Mouse (Mus musculus): ENCODE data around the gene Bcas2. TPM values are rescaled to one million over a fixed set of nuclear protein-coding genes. Genes with fewer than 3 reads are reported as not detected.
"Not testable (repeated sequence)": the region's sequence is repeated elsewhere in the genome, so short reads cannot be mapped to it uniquely, and the experiment has no call there.

Gene Bcas2
- polyA plus RNA-seq, 1 experiment from 2014 or later = 173 TPM

GRCm38 (mm10) chr3:103148941-103149340 lies 22.5 kb upstream of the Bcas2 start:
- H3K9ac ChIP-seq (ENCODE audit: low read depth, low read length) = no peak overlapping the region
- no peak for ATAC-seq
- H3K4me1 ChIP-seq (ENCODE audit: control insufficient read depth, insufficient read depth, low read length) = no peaks in the 10 kb centered on the region
- H3K27me3 ChIP-seq (replicated peaks; ENCODE audit: control insufficient read depth, insufficient read depth, low read length) = no peaks in the 10 kb centered on the region
- H3K4me2 ChIP-seq (ENCODE audit: low read depth, low read length) = no peak overlapping the region
- 85% methylated on average over 10 of the region's 10 CpGs for WGBS
- no peaks in the 10 kb centered on the region; the same call in 1 of the 2 replicates for H3K36me3 ChIP-seq (ENCODE audit: control insufficient read depth, insufficient read depth, low read length)
- no peak overlapping the region for H3K27ac ChIP-seq (ENCODE audit: low read length)
- H3K9me3 ChIP-seq (ENCODE audit: control insufficient read depth, low read length) = no peaks in the 10 kb centered on the region
- H3K4me3 ChIP-seq (ENCODE audit: low read length) = no peak overlapping the region

- ATAC-seq = no peak
- Histone ChIP-seq H3K36me3 (ENCODE audit: control insufficient read depth, insufficient read depth, low read length) (no peaks in the 10 kb centered on the region; the same call in 1 of the 2 replicates), H3K27me3 (replicated peaks; ENCODE audit: control insufficient read depth, insufficient read depth, low read length) (no peaks in the 10 kb centered on the region)
These were observed 17.7 kb upstream of the Bcas2 start for GRCm38 (mm10) chr3:103153761-103154160.

GRCm38 (mm10) chr3:103159232-103159900 lies 12.1 kb upstream of the Bcas2 start:
- no peaks in the 10 kb centered on the region for H3K27me3 ChIP-seq (replicated peaks; ENCODE audit: control insufficient read depth, insufficient read depth, low read length)
- ATAC-seq = peak; percentile 78
- H3K9ac ChIP-seq (ENCODE audit: low read depth, low read length) = no peak overlapping the region
- H3K27ac ChIP-seq (ENCODE audit: low read length) = no peak overlapping the region
- no peaks in the 10 kb centered on the region for H3K36me3 ChIP-seq (ENCODE audit: control insufficient read depth, insufficient read depth, low read length)
- H3K9me3 ChIP-seq (ENCODE audit: control insufficient read depth, low read length) = no peaks in the 10 kb centered on the region
- no peak overlapping the region for H3K4me3 ChIP-seq (ENCODE audit: low read length)
- H3K4me1 ChIP-seq (ENCODE audit: control insufficient read depth, insufficient read depth, low read length) = no peaks in the 10 kb centered on the region
- 49% methylated on average over 3 of the region's 3 CpGs for WGBS
- H3K4me2 ChIP-seq (ENCODE audit: low read depth, low read length) = no peak overlapping the region

More at GRCm38 (mm10) chr3:103153761-103154160, 17.7 kb upstream of the Bcas2 start:
- Histone ChIP-seq H3K4me2 (ENCODE audit: low read depth, low read length) (no peak overlapping the region), H3K9me3 (ENCODE audit: control insufficient read depth, low read length) (no peaks in the 10 kb centered on the region), H3K27ac (ENCODE audit: low read length) (no peak overlapping the region), H3K4me1 (ENCODE audit: control insufficient read depth, insufficient read depth, low read length) (no peaks in the 10 kb centered on the region), H3K4me3 (ENCODE audit: low read length) (no peak overlapping the region), H3K9ac (ENCODE audit: low read depth, low read length) (no peak overlapping the region)

GRCm38 (mm10) chr3:103169771-103170170 lies 1.7 kb upstream of the Bcas2 start:
- H3K4me2 ChIP-seq (ENCODE audit: low read depth, low read length) = no peak overlapping the region
- WGBS = 27% methylated on average over 4 of the region's 4 CpGs
- ATAC-seq = no peak

GRCm38 (mm10) chr3:103172615-103173014 lies 1.2 kb downstream of the Bcas2 start:
- Histone ChIP-seq H3K27ac (ENCODE audit: low read length) (peak overlapping the region; percentile 87; the same call in 1 of the 2 replicates), H3K9me3 (ENCODE audit: control insufficient read depth, low read length) (no peaks in the 10 kb centered on the region), H3K27me3 (replicated peaks; ENCODE audit: control insufficient read depth, insufficient read depth, low read length) (no peaks in the 10 kb centered on the region), H3K9ac (ENCODE audit: low read depth, low read length) (peak overlapping the region; percentile 91), H3K4me1 (ENCODE audit: control insufficient read depth, insufficient read depth, low read length) (peaks cover 12% of the 10 kb centered on the region), H3K4me2 (ENCODE audit: low read depth, low read length) (peak overlapping the region; percentile 91), H3K36me3 (ENCODE audit: control insufficient read depth, insufficient read depth, low read length) (peaks cover 17% of the 10 kb centered on the region), H3K4me3 (ENCODE audit: low read length) (peak overlapping the region; percentile 87)
- ATAC-seq = no peak
- 20% methylated on average over 5 of the region's 5 CpGs for WGBS

More at GRCm38 (mm10) chr3:103169771-103170170, 1.7 kb upstream of the Bcas2 start:
- no peaks in the 10 kb centered on the region for H3K9me3 ChIP-seq (ENCODE audit: control insufficient read depth, low read length)
- H3K4me3 ChIP-seq (ENCODE audit: low read length) = no peak overlapping the region
- no peak overlapping the region for H3K27ac ChIP-seq (ENCODE audit: low read length)
- H3K9ac ChIP-seq (ENCODE audit: low read depth, low read length) = no peak overlapping the region
- no peaks in the 10 kb centered on the region for H3K27me3 ChIP-seq (replicated peaks; ENCODE audit: control insufficient read depth, insufficient read depth, low read length)
- 0 out of 2 replicates have a peak, but pooled peaks cover 5% of the 10 kb centered on the region for H3K36me3 ChIP-seq (ENCODE audit: control insufficient read depth, insufficient read depth, low read length)
- H3K4me1 ChIP-seq (ENCODE audit: control insufficient read depth, insufficient read depth, low read length) = peaks cover 12% of the 10 kb centered on the region

GRCm38 (mm10) chr3:103176740-103177139 lies 5.3 kb downstream of the Bcas2 start:
- Histone ChIP-seq H3K27me3 (replicated peaks; ENCODE audit: control insufficient read depth, insufficient read depth, low read length) (no peaks in the 10 kb centered on the region), H3K36me3 (ENCODE audit: control insufficient read depth, insufficient read depth, low read length) (peaks cover 27% of the 10 kb centered on the region), H3K4me3 (ENCODE audit: low read length) (no peak overlapping the region), H3K9ac (ENCODE audit: low read depth, low read length) (no peak overlapping the region), H3K27ac (ENCODE audit: low read length) (no peak overlapping the region), H3K4me2 (ENCODE audit: low read depth, low read length) (no peak overlapping the region), H3K9me3 (ENCODE audit: control insufficient read depth, low read length) (no peaks in the 10 kb centered on the region), H3K4me1 (ENCODE audit: control insufficient read depth, insufficient read depth, low read length) (peaks cover 7% of the 10 kb centered on the region)
- 92% methylated on average over 4 of the region's 4 CpGs for WGBS
- ATAC-seq = no peak

GRCm38 (mm10) chr3:103179527-103179926 lies 8.1 kb downstream of the Bcas2 start:
- peaks cover 25% of the 10 kb centered on the region for H3K36me3 ChIP-seq (ENCODE audit: control insufficient read depth, insufficient read depth, low read length)
- no peaks in the 10 kb centered on the region for H3K4me1 ChIP-seq (ENCODE audit: control insufficient read depth, insufficient read depth, low read length)
- H3K27ac ChIP-seq (ENCODE audit: low read length) = no peak overlapping the region
- H3K4me2 ChIP-seq (ENCODE audit: low read depth, low read length) = no peak overlapping the region
- H3K9me3 ChIP-seq (ENCODE audit: control insufficient read depth, low read length) = no peaks in the 10 kb centered on the region
- no peak for ATAC-seq
- no peaks in the 10 kb centered on the region for H3K27me3 ChIP-seq (replicated peaks; ENCODE audit: control insufficient read depth, insufficient read depth, low read length)
- 92% methylated on average over 9 of the region's 9 CpGs for WGBS
- no peak overlapping the region for H3K4me3 ChIP-seq (ENCODE audit: low read length)
- no peak overlapping the region for H3K9ac ChIP-seq (ENCODE audit: low read depth, low read length)

- Histone ChIP-seq H3K36me3 (ENCODE audit: control insufficient read depth, insufficient read depth, low read length) (peaks cover 20% of the 10 kb centered on the region), H3K27me3 (replicated peaks; ENCODE audit: control insufficient read depth, insufficient read depth, low read length) (no peaks in the 10 kb centered on the region), H3K9ac (ENCODE audit: low read depth, low read length) (no peak overlapping the region), H3K4me1 (ENCODE audit: control insufficient read depth, insufficient read depth, low read length) (no peaks in the 10 kb centered on the region), H3K4me3 (ENCODE audit: low read length) (no peak overlapping the region), H3K4me2 (ENCODE audit: low read depth, low read length) (no peak overlapping the region), H3K27ac (ENCODE audit: low read length) (no peak overlapping the region), H3K9me3 (ENCODE audit: control insufficient read depth, low read length) (no peaks in the 10 kb centered on the region)
- 54% methylated on average over 4 of the region's 4 CpGs for WGBS
- no peak for ATAC-seq
These were observed 9.7 kb downstream of the Bcas2 start for GRCm38 (mm10) chr3:103181171-103181570.

GRCm38 (mm10) chr3:103182821-103183220 lies 11.4 kb downstream of the Bcas2 start:
- Histone ChIP-seq H3K36me3 (ENCODE audit: control insufficient read depth, insufficient read depth, low read length) (peaks cover 8% of the 10 kb centered on the region), H3K27ac (ENCODE audit: low read length) (no peak overlapping the region), H3K4me3 (ENCODE audit: low read length) (no peak overlapping the region), H3K9me3 (ENCODE audit: control insufficient read depth, low read length) (no peaks in the 10 kb centered on the region), H3K9ac (ENCODE audit: low read depth, low read length) (no peak overlapping the region), H3K4me1 (ENCODE audit: control insufficient read depth, insufficient read depth, low read length) (no peaks in the 10 kb centered on the region), H3K27me3 (replicated peaks; ENCODE audit: control insufficient read depth, insufficient read depth, low read length) (no peaks in the 10 kb centered on the region), H3K4me2 (ENCODE audit: low read depth, low read length) (no peak overlapping the region)
- no peak for ATAC-seq
- 84% methylated on average over 14 of the region's 14 CpGs for WGBS

GRCm38 (mm10) chr3:103184467-103184866 lies 13.0 kb downstream of the Bcas2 start:
- H3K9me3 ChIP-seq (ENCODE audit: control insufficient read depth, low read length); ATAC-seq; H3K27me3 ChIP-seq (replicated peaks; ENCODE audit: control insufficient read depth, insufficient read depth, low read length); H3K4me1 ChIP-seq (ENCODE audit: control insufficient read depth, insufficient read depth, low read length); H3K9ac ChIP-seq (ENCODE audit: low read depth, low read length); H3K4me2 ChIP-seq (ENCODE audit: low read depth, low read length); H3K27ac ChIP-seq (ENCODE audit: low read length); H3K4me3 ChIP-seq (ENCODE audit: low read length); H3K36me3 ChIP-seq (ENCODE audit: control insufficient read depth, insufficient read depth, low read length): not testable (repeated sequence)
